Mouse (Mus musculus) kidney, adult 8-10 months (tissue): ENCODE data around the gene Wrap73.

Experiments
- DNase-seq, 2 experiments: peaks; one replicate each; pipeline ENCODE4 v3.0.0; 2022

Gene Wrap73

GRCm38 (mm10) chr4:154142211-154143040, at the start of gene Wrap73:
Wrap73 (plus strand) TSS chr4:154142372.
- DNase-seq, result peak; percentile 91

GRCm38 (mm10) chr4:154093210-154093609, 49.0 kb upstream of the Wrap73 start:
- DNase-seq, result peak; percentile 27 to 60

DNA sequence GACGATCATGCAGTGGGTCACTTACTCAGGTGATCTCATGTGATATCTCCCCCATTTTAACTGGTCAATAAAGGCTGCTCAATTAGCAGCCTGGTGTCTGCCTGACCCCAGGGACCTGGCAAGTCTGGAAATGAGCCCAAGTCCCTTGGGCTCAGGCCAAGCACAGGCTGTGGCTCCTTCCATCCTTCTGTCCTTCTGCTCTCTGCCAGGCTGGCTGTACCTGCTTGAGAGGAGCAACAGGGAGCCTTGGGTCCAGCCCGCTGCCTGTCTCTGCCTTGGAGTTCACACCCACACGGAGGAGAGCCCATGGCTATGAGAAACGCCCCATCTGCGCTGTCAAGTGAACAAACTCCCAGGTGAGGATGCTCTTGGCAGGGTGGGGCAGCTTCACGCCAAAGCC, 46.1 kb upstream of the Wrap73 start:
- DNase-seq, result no peak

GRCm38 (mm10) chr4:154099361-154099760, 42.8 kb upstream of the Wrap73 start:
- DNase-seq, result no peak

- DNase-seq, result no peak
Measured at GRCm38 (mm10) chr4:154103386-154103785, 38.8 kb upstream of the Wrap73 start.

GRCm38 (mm10) chr4:154103912-154104311, 38.3 kb upstream of the Wrap73 start:
- no peak for DNase-seq

GRCm38 (mm10) chr4:154105381-154106001, 36.7 kb upstream of the Wrap73 start:
- peak; percentile 37 to 64 for DNase-seq

GRCm38 (mm10) chr4:154106497-154107061, 35.6 kb upstream of the Wrap73 start:
- DNase-seq, result no peak

GRCm38 (mm10) chr4:154109216-154109849, 32.8 kb upstream of the Wrap73 start:
- no peak for DNase-seq

DNA sequence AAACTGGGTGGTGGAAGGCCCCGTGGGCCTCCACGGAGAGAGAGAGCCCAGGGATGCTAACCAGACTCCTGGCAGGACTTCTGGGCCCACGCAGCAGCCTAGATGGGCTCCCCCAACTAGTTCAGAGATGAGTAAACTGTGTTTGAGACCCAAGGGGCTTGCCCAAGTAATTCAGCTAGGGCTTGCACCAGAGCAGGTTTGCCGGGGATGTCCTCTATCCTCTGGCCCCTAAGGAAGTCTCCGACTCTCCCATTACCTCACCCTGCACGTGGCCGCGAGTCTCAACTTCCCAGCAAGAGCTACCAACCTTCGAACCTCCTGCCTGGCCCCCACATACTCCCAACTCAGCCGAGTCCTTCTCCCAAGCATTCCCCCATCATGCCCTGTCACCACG, 32.3 kb upstream of the Wrap73 start:
- no peak for DNase-seq

DNA sequence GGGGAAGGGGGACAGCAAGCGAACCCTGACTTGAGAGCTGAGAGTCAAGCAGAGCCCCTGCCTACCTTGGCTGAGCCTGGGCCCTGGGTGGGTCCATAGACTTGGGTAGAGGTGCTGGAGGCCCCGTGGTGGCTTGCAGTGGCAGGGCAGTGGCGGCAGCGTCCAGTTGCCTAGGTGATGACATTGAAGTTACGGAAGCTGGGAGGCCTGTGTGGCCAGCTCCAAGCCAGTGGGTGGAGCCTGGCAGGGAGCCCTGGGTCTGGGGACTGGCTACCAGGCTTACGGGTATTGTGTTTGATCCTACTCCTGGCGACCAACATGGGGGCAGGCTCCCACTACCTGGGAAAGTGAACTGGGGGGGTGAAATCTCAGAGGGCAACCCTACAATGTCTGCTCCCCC, 25.8 kb upstream of the Wrap73 start:
- no peak for DNase-seq

GRCm38 (mm10) chr4:154118782-154119181, 23.4 kb upstream of the Wrap73 start:
- no peak for DNase-seq

GRCm38 (mm10) chr4:154119208-154119607, 23.0 kb upstream of the Wrap73 start:
- no peak for DNase-seq

- no peak for DNase-seq
Measured at GRCm38 (mm10) chr4:154121800-154122199, 20.4 kb upstream of the Wrap73 start.

GRCm38 (mm10) chr4:154122374-154122773, 19.8 kb upstream of the Wrap73 start:
- no peak for DNase-seq

DNA sequence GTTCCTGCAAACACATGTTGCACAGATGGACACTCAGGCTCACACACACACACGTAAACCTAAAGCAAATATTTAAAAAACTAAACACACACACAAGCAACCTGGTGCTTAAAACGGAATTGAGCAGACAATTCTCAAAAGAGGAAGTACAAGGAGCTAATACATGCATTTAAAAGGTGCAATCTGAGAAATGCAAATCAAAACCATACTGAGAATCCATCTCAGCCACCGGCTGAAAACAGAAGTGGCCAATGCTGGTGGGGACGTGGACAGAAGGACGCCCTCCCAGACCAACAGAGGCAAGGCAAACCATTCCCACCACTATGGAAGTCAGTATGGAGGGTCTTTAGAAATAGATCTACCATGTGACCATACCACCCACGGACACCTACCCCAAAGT, 18.6 kb upstream of the Wrap73 start:
- DNase-seq, result no peak

DNA sequence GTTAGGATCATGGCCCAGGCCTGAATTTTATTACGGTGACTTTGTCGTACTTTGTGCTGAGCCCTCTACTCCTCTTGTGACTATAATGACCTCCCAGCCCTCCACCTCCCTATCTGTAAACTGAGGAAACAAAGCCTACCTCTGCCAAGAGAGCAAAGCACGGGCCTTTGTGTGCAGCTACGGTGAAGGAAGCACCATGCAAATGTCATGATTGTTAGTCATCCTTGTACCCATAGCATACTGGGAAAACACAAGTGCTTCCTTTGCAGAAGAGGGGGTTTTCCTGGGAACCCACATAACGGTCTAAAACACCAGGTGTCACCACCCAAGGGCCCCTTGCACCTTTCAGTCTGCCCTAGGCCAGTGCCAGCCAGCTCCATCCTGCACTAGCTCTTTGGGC, 17.0 kb upstream of the Wrap73 start:
- DNase-seq, result no peak

GRCm38 (mm10) chr4:154127273-154127672, 14.9 kb upstream of the Wrap73 start:
- DNase-seq, result no peak

DNA sequence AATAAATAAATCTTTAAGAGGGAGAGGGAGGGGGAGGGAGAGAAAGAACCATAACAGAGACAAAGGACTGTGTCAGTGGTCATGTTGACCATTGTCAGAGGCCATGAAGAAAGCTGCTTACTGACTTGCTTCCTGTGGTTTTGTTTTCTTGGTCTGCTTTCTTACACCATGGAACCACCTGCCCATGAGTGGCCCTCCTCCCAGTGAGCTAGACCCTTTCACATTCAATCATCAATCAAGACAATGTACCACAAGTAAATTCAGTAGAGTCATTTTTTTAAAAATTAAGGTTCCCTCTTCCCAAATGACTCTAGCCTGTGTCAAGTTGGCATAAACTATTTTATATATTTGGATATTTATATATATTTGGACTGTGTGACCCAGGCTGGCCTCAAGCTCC, 12.2 kb upstream of the Wrap73 start:
- DNase-seq, result no peak

- no peak for DNase-seq
Measured at GRCm38 (mm10) chr4:154131894-154132293, 10.3 kb upstream of the Wrap73 start.

DNA sequence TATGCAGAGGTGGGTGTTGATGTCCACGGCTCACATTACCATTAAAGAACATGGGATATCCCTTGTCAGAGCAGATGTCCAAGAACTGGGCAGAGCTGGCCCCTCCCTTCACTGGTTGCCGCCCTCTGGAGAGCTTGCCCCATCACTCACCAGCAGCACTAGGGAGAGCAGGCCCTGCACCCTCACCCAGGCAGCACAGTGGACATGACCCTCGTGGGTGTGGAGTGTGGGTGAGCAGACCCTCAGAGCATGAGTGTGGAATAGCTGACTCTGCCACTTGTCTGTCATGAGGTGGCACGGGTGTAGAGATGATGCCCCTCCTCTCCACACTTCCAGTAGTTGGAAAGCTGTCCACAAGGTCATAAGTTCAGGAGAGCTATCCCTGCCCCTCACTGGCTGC, 7.4 kb upstream of the Wrap73 start:
- no peak for DNase-seq

DNA sequence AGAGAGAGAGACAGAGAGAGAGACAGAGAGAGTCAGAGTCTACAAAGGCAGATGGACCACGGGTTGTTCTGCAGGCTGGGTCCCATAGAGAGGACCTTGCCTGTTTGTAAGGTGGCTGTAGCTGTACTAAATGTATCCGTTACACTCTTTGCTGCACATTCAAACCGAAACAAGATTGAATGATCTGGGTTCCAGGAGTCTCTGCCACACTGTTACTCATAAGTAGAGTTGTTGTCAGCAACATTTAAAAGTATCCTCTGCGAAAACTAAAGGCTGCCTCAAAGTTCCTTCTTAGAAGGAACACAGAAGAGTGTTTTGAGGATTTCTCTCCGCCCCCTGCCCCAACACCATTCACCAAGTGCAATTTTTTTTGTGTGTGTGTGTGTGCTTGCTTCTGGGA, 5.0 kb upstream of the Wrap73 start:
- no peak for DNase-seq

GRCm38 (mm10) chr4:154139671-154140181, 2.4 kb upstream of the Wrap73 start:
- DNase-seq, result no peak

GRCm38 (mm10) chr4:154140182-154140212, 2.2 kb upstream of the Wrap73 start, which contains the start of gene Trp73:
Trp73 (minus strand) TSS chr4:154140208.
- no peak for DNase-seq
